In genomic region chr8:3261101-3261500, GRCm38 (mm10) we compare ENCODE assay signal across 23 mouse cellular contexts. TPM values are rescaled to one million over a fixed set of nuclear protein-coding genes. Genes with fewer than 3 reads are reported as not detected.
DNase-seq lines count a peak whose midpoint lies in the region; ATAC-seq and TF ChIP-seq lines count a peak whose summit lies in the region.
"Had no signal": no experiment of that assay in that cellular context is flagged by ENCODE, and none has a peak within 500 bp of the region (broad histone marks: within the 10 kb centered on the region; RNA-seq: fewer than 3 reads in every experiment).

No protein-coding gene starts in this region.

- H3K36me3 ChIP-seq in liver, postnatal 0 days (replicated peaks; ENCODE audit: insufficient read depth, low read length), result peaks cover 13% of the 10 kb centered on the region
- H3K36me3 ChIP-seq in liver, embryonic 11.5 days (ENCODE audit: control insufficient read depth, insufficient read depth, low read length), result peaks cover 20% of the 10 kb centered on the region
- peaks cover 19% of the 10 kb centered on the region for H3K36me3 ChIP-seq in intestine, embryonic 14.5 days (ENCODE audit: control insufficient read depth, insufficient read depth, low read length)
- peaks cover 27% of the 10 kb centered on the region for H3K36me3 ChIP-seq in intestine, postnatal 0 days (ENCODE audit: control insufficient read depth, insufficient read depth)
- H3K36me3 ChIP-seq: G1E had no signal

- H3K4me3 ChIP-seq in gastrocnemius, adult 2 months, result no peak overlapping the region
- no peak overlapping the region for H3K4me3 ChIP-seq in liver, postnatal 0 days (ENCODE audit: low read depth, low read length)
- no peak overlapping the region for H3K4me3 ChIP-seq in liver, embryonic 11.5 days (ENCODE audit: low read depth, low read length)
- no peak overlapping the region for H3K4me3 ChIP-seq in intestine, embryonic 14.5 days (ENCODE audit: low read depth, low read length)
- no peak overlapping the region for H3K4me3 ChIP-seq in intestine, postnatal 0 days (ENCODE audit: low read depth, low read length)
- H3K4me3 ChIP-seq: embryonic facial prominence, embryonic 12.5 days; embryonic facial prominence, embryonic 15.5 days; hindbrain, embryonic 12.5 days; hindbrain, embryonic 15.5 days had no signal

- H3K9me3 ChIP-seq in liver, postnatal 0 days (ENCODE audit: low read length), result no peaks in the 10 kb centered on the region
- no peaks in the 10 kb centered on the region for H3K9me3 ChIP-seq in liver, embryonic 11.5 days (ENCODE audit: control insufficient read depth, low read length)
- H3K9me3 ChIP-seq in intestine, embryonic 14.5 days (ENCODE audit: control insufficient read depth, low read length), result no peaks in the 10 kb centered on the region
- no peaks in the 10 kb centered on the region for H3K9me3 ChIP-seq in intestine, postnatal 0 days (ENCODE audit: control insufficient read depth)
- H3K9me3 ChIP-seq: embryonic facial prominence, embryonic 12.5 days; embryonic facial prominence, embryonic 15.5 days; G1E; hindbrain, embryonic 12.5 days; hindbrain, embryonic 15.5 days had no signal

- H3K4me2 ChIP-seq in liver, postnatal 0 days (ENCODE audit: low read depth, low read length), result no peak overlapping the region
- no peak overlapping the region for H3K4me2 ChIP-seq in liver, embryonic 11.5 days
- no peak overlapping the region for H3K4me2 ChIP-seq in intestine, embryonic 14.5 days (ENCODE audit: low read length)
- peak overlapping the region; percentile 21 for H3K4me2 ChIP-seq in intestine, postnatal 0 days (replicated peaks; ENCODE audit: low read depth)
- H3K4me2 ChIP-seq: embryonic facial prominence, embryonic 12.5 days; embryonic facial prominence, embryonic 15.5 days; heart, embryonic 11.5 days; hindbrain, embryonic 12.5 days; hindbrain, embryonic 15.5 days had no signal

- WGBS in liver, postnatal 0 days (ENCODE audit: insufficient replicate concordance), result 69% methylated on average over 5 of the region's 5 CpGs
- 90% methylated on average over 5 of the region's 5 CpGs for WGBS in liver, embryonic 11.5 days
- WGBS in intestine, embryonic 14.5 days, result 94% methylated on average over 5 of the region's 5 CpGs
- 56% methylated on average over 5 of the region's 5 CpGs for WGBS in intestine, postnatal 0 days

- no peak for ATAC-seq in liver, postnatal 0 days
- no peak for ATAC-seq in liver, embryonic 11.5 days (replicated peaks; ENCODE audit: low FRiP score)
- ATAC-seq in intestine, embryonic 14.5 days (replicated peaks; ENCODE audit: low FRiP score, low TSS enrichment, low read depth), result peak; percentile 53; the same call in 1 of the 2 replicates
- ATAC-seq in intestine, postnatal 0 days, result peak; percentile 58

- TF ChIP-seq CTCF in gastrocnemius, adult 2 months (IDR thresholded peaks at IDR 0.05), result no peak
- TF ChIP-seq CTCF in liver, postnatal 0 days (IDR thresholded peaks at IDR 0.05; ENCODE audit: low read depth), result no peak
- no peak for TF ChIP-seq CTCF in intestine, postnatal 0 days (IDR thresholded peaks at IDR 0.05; ENCODE audit: low read depth)

- peaks cover 28% of the 10 kb centered on the region for H3K4me1 ChIP-seq in liver, postnatal 0 days (ENCODE audit: insufficient read depth)
- peaks cover 10% of the 10 kb centered on the region for H3K4me1 ChIP-seq in liver, embryonic 11.5 days (replicated peaks; ENCODE audit: control insufficient read depth, insufficient read depth, low read length)
- H3K4me1 ChIP-seq in intestine, embryonic 14.5 days (replicated peaks; ENCODE audit: control insufficient read depth, insufficient read depth, low read length), result no peaks in the 10 kb centered on the region
- H3K4me1 ChIP-seq in intestine, postnatal 0 days (replicated peaks; ENCODE audit: control insufficient read depth, insufficient read depth, low read length), result peaks cover 22% of the 10 kb centered on the region
- H3K4me1 ChIP-seq: embryonic facial prominence, embryonic 12.5 days; hindbrain, embryonic 12.5 days; hindbrain, embryonic 15.5 days had no signal

- intact Hi-C loops in gastrocnemius, adult 2 months (cut with DNase I), result no loop called here

- H3K27me3 ChIP-seq in liver, postnatal 0 days (ENCODE audit: insufficient read depth, low read length), result no peaks in the 10 kb centered on the region
- H3K27me3 ChIP-seq in liver, embryonic 11.5 days (replicated peaks; ENCODE audit: control insufficient read depth, insufficient read depth, low read length), result no peaks in the 10 kb centered on the region
- no peaks in the 10 kb centered on the region for H3K27me3 ChIP-seq in intestine, embryonic 14.5 days (replicated peaks; ENCODE audit: control insufficient read depth, insufficient read depth, low read length)
- H3K27me3 ChIP-seq in intestine, postnatal 0 days (replicated peaks; ENCODE audit: control insufficient read depth, insufficient read depth, low read length), result no peaks in the 10 kb centered on the region
- H3K27me3 ChIP-seq: CH12.LX; embryonic facial prominence, embryonic 12.5 days; embryonic facial prominence, embryonic 15.5 days; hindbrain, embryonic 12.5 days; hindbrain, embryonic 15.5 days had no signal

- H3K27ac ChIP-seq in gastrocnemius, adult 2 months, result peak overlapping the region; percentile 28; the same call in 1 of the 2 replicates
- H3K27ac ChIP-seq in liver, postnatal 0 days (ENCODE audit: low read depth), result peak overlapping the region; percentile 55; the same call in 1 of the 2 replicates
- H3K27ac ChIP-seq in liver, embryonic 11.5 days (ENCODE audit: low read depth, low read length), result no peak overlapping the region
- H3K27ac ChIP-seq in intestine, embryonic 14.5 days (ENCODE audit: low read depth), result no peak overlapping the region
- peak overlapping the region; percentile 46; the same call in 1 of the 2 replicates for H3K27ac ChIP-seq in intestine, postnatal 0 days (ENCODE audit: low read depth, low read length)
- H3K27ac ChIP-seq: embryonic facial prominence, embryonic 12.5 days; embryonic facial prominence, embryonic 15.5 days; hindbrain, embryonic 12.5 days; hindbrain, embryonic 15.5 days had no signal

- H3K9ac ChIP-seq in liver, postnatal 0 days (replicated peaks), result no peak overlapping the region
- no peak overlapping the region for H3K9ac ChIP-seq in liver, embryonic 11.5 days (ENCODE audit: low read depth, low read length)
- no peak overlapping the region for H3K9ac ChIP-seq in intestine, embryonic 14.5 days (ENCODE audit: low read length)
- H3K9ac ChIP-seq in intestine, postnatal 0 days (ENCODE audit: low read depth, low read length), result no peak overlapping the region
- H3K9ac ChIP-seq: embryonic facial prominence, embryonic 12.5 days; embryonic facial prominence, embryonic 15.5 days; forebrain, postnatal 0 days; hindbrain, embryonic 12.5 days; hindbrain, embryonic 15.5 days had no signal

- no peak for TF ChIP-seq EP300 in liver, postnatal 0 days (IDR thresholded peaks at IDR 0.05; ENCODE audit: low read depth)

- no peak for DNase-seq in gastrocnemius, adult 2 months
- no peak for DNase-seq in gastrocnemius, postnatal 4 days (ENCODE audit: low spot score in 2 of 2)
- DNase-seq in liver, postnatal 0 days, result no peak
- DNase-seq in liver, embryonic 11.5 days (ENCODE audit: low spot score), result no peak
- DNase-seq in intestine, embryonic 14.5 days (ENCODE audit: low spot score), result no peak
- DNase-seq in cerebellum, postnatal 25 days, result no peak
- no peak for DNase-seq in heart, adult 11 months
- DNase-seq: adrenal gland, adult 8-10 months; adrenal gland, postnatal 36 days; B cell, adult 2 months; cerebellum, adult 18-20 months; cerebellum, adult 9-10 months; cerebellum, postnatal 14 days; forebrain, postnatal 0 days; gastrocnemius, postnatal 25 days had no signal

RNA-seq across cellular contexts. Expression of gene Insr, which starts 18.3 kb away (rescaled TPM):
- total RNA-seq in gastrocnemius, adult 2 months (2021), result 10 to 100 TPM; 54.4 to 63.5 TPM
- 10 to 100 TPM; 71.0 to 73.6 TPM for total RNA-seq in gastrocnemius, postnatal 4 days (2021)
- polyA plus RNA-seq in liver, postnatal 0 days (2015; fragmentation: Nextera tagmentation; extraction: Ambion mirVana), result 28.9 and 31.3 TPM in 2 replicates
- 26.5 and 34.5 TPM in 2 replicates for polyA plus RNA-seq in liver, embryonic 11.5 days (2014; fragmentation: Nextera tagmentation; extraction: Ambion mirVana)
- polyA plus RNA-seq in intestine, embryonic 14.5 days (2014; fragmentation: Nextera tagmentation; extraction: Ambion mirVana), result 37.6 and 41.0 TPM in 2 replicates
- polyA plus RNA-seq in intestine, postnatal 0 days (2015; fragmentation: Nextera tagmentation; extraction: Ambion mirVana), result 20.7 and 21.3 TPM in 2 replicates

Comparison
In these comparisons a context has a peak if more than half of its experiments do, and no peak if none do; other contexts are left out.
1. H3K27ac ChIP-seq: peak in gastrocnemius, adult 2 months (single experiment), liver, postnatal 0 days (single experiment) and intestine, postnatal 0 days (single experiment); none in liver, embryonic 11.5 days (single experiment) and intestine, embryonic 14.5 days (single experiment).
2. ATAC-seq: peak in intestine, embryonic 14.5 days (single experiment) and intestine, postnatal 0 days (single experiment); none in liver, postnatal 0 days (single experiment) and liver, embryonic 11.5 days (single experiment).